Mouse (Mus musculus): ENCODE measurements at regions not wholly inside any gene's neighbourhood (a gene's known extent, or its start where the extent isn't known, plus 50 kb on each side); places are given as distances from the start of the nearest gene placed in this dataset.

GRCm38 (mm10) chr15:97182617-97183038 lies 64.3 kb upstream of the Pced1b start:
- no peak for TF ChIP-seq CTCF (IDR thresholded peaks at IDR 0.05; ENCODE audit: low read depth)
- TF ChIP-seq EP300 (IDR thresholded peaks at IDR 0.05; ENCODE audit: low read depth) = no peak
